Mouse (Mus musculus): ENCODE measurements around the gene Fgfr2.

- no peak for TF ChIP-seq CTCF (IDR thresholded peaks at IDR 0.05; ENCODE audit: control insufficient read depth, insufficient read depth, insufficient read length)
- no peak for TF ChIP-seq MYOG (IDR thresholded peaks at IDR 0.05; ENCODE audit: control insufficient read depth, extremely low read depth, insufficient read length)
These were observed 685.1 kb downstream of the Fgfr2 start for GRCm38 (mm10) chr7:132438060-132438459.
